Mouse (Mus musculus): ENCODE results near the gene Klre1. TPM values are rescaled to one million over a fixed set of nuclear protein-coding genes. Genes with fewer than 3 reads are reported as not detected.

The Klre1 gene
- not detected for total RNA-seq (2021)
- long read RNA-seq, experiment 1: 0 reads
- long read RNA-seq, experiment 2: 0 reads

GRCm38 (mm10) chr6:129577605-129578004 lies at the start of gene Klre1:
TSS of gene Klre1 (plus strand) at chr6:129577905.
- no peak for DNase-seq
- intact Hi-C loops (cut with DNase I; ENCODE audit: low total_unique reads): no loop called here

- intact Hi-C loops (cut with DNase I; ENCODE audit: low total_unique reads): no loop called here
- DNase-seq: no peak
These were observed 48.1 kb upstream of the Klre1 start for GRCm38 (mm10) chr6:129529605-129530004.

- DNase-seq: no peak
- intact Hi-C loops (cut with DNase I; ENCODE audit: low total_unique reads): no loop called here
These were observed 47.4 kb upstream of the Klre1 start for GRCm38 (mm10) chr6:129530261-129530660.

- intact Hi-C loops (cut with DNase I; ENCODE audit: low total_unique reads): no loop called here
- DNase-seq: peak; percentile 67
These were observed 45.2 kb upstream of the Klre1 start for GRCm38 (mm10) chr6:129532556-129532941.

- intact Hi-C loops (cut with DNase I; ENCODE audit: low total_unique reads): no loop called here
These were observed 44.5 kb upstream of the Klre1 start, which contains the start of gene Gabarapl1 for GRCm38 (mm10) chr6:129532942-129533860. TSS of gene Gabarapl1 (plus strand) at chr6:129533160.

GRCm38 (mm10) chr6:129534057-129534456 lies 43.6 kb upstream of the Klre1 start:
- no peak for DNase-seq
- intact Hi-C loops (cut with DNase I; ENCODE audit: low total_unique reads): no loop called here

More at GRCm38 (mm10) chr6:129532942-129533860, 44.5 kb upstream of the Klre1 start, which contains the start of gene Gabarapl1:
- DNase-seq: peak; percentile 79

GRCm38 (mm10) chr6:129534627-129535190 lies 43.0 kb upstream of the Klre1 start:
- intact Hi-C loops (cut with DNase I; ENCODE audit: low total_unique reads): no loop called here
- no peak for DNase-seq

- DNase-seq: no peak
- intact Hi-C loops (cut with DNase I; ENCODE audit: low total_unique reads): no loop called here
These were observed 42.0 kb upstream of the Klre1 start for GRCm38 (mm10) chr6:129535723-129536122.

GRCm38 (mm10) chr6:129538555-129538954 lies 39.1 kb upstream of the Klre1 start:
- no peak for DNase-seq
- intact Hi-C loops (cut with DNase I; ENCODE audit: low total_unique reads): no loop called here

GRCm38 (mm10) chr6:129541931-129542330 lies 35.8 kb upstream of the Klre1 start:
- intact Hi-C loops (cut with DNase I; ENCODE audit: low total_unique reads): no loop called here
- DNase-seq: no peak

- DNase-seq: no peak
- intact Hi-C loops (cut with DNase I; ENCODE audit: low total_unique reads): no loop called here
These were observed 35.2 kb upstream of the Klre1 start for GRCm38 (mm10) chr6:129542540-129542939.

GRCm38 (mm10) chr6:129543709-129544606 lies 33.7 kb upstream of the Klre1 start:
- peak; percentile 38 for DNase-seq
- intact Hi-C loops (cut with DNase I; ENCODE audit: low total_unique reads): no loop called here

GRCm38 (mm10) chr6:129547277-129547676 lies 30.4 kb upstream of the Klre1 start:
- no peak for DNase-seq
- intact Hi-C loops (cut with DNase I; ENCODE audit: low total_unique reads): no loop called here

GRCm38 (mm10) chr6:129548009-129548408 lies 29.7 kb upstream of the Klre1 start:
- DNase-seq: no peak
- intact Hi-C loops (cut with DNase I; ENCODE audit: low total_unique reads): no loop called here

- intact Hi-C loops (cut with DNase I; ENCODE audit: low total_unique reads): no loop called here
- DNase-seq: no peak
These were observed 20.2 kb upstream of the Klre1 start for GRCm38 (mm10) chr6:129557298-129558023.

- peak; percentile 50 for DNase-seq
- intact Hi-C loops (cut with DNase I; ENCODE audit: low total_unique reads): no loop called here
These were observed 18.6 kb upstream of the Klre1 start for GRCm38 (mm10) chr6:129558946-129559640.

GRCm38 (mm10) chr6:129559641-129560027 lies 18.1 kb upstream of the Klre1 start:
- DNase-seq: no peak
- intact Hi-C loops (cut with DNase I; ENCODE audit: low total_unique reads): no loop called here

GRCm38 (mm10) chr6:129565257-129565656 lies 12.4 kb upstream of the Klre1 start:
- intact Hi-C loops (cut with DNase I; ENCODE audit: low total_unique reads): no loop called here
- no peak for DNase-seq

- DNase-seq: no peak
- intact Hi-C loops (cut with DNase I; ENCODE audit: low total_unique reads): no loop called here
These were observed 2.4 kb upstream of the Klre1 start for GRCm38 (mm10) chr6:129575315-129575714.
